Mouse (Mus musculus) stomach, embryonic 14.5 days (tissue): Measurements from ENCODE around the gene Tm2d1. TPM values are rescaled to one million over a fixed set of nuclear protein-coding genes. Genes with fewer than 3 reads are reported as not detected.

Source experiments
- polyA plus RNA-seq: library from polyadenylated mRNA; unstranded; fragments of >200 nt; fragmentation: Nextera tagmentation; extraction: Ambion mirVana; gene quantifications from 2 replicates; pipeline ENCODE4 v1.2.1, GENCODE M21; 2014

Tm2d1 gene
- polyA plus RNA-seq, 1 experiment from 2014 or later: 89.2 TPM

Other genes starting within 250 kb of the Tm2d1 start
- gene Patj, start 12.5 kb upstream of the Tm2d1 start, polyA plus RNA-seq: 28.0 and 31.7 TPM in 2 replicates